Mouse (Mus musculus) ES-E14 (cell line): ENCODE data around the gene Ndufaf5. TPM values are rescaled to one million over a fixed set of nuclear protein-coding genes. Genes with fewer than 3 reads are reported as not detected.
"Not testable (repeated sequence)": the region's sequence is repeated elsewhere in the genome, so short reads cannot be mapped to it uniquely, and the experiment has no call there.

ENCODE experiments used
- DNase-seq: peaks from one replicate; pipeline ENCODE4 v3.0.0-alpha.2; 2013; ENCODE audit warnings: low read depth, low spot score
- H3K27ac ChIP-seq: 2 replicates; pipeline ENCODE4 v1.5.1; 2012; ENCODE audit warnings: low read depth, mild to moderate bottlenecking, low read length, moderate library complexity, mixed read lengths; ENCODE audit not compliant: poor library complexity, insufficient read depth, severe bottlenecking
- H3K36me3 ChIP-seq: 2 replicates; pipeline ENCODE4 v1.6.1; 2012; ENCODE audit warnings: mild to moderate bottlenecking, low read length, moderate library complexity, mixed read lengths; ENCODE audit not compliant: control insufficient read depth, poor library complexity, insufficient read depth, severe bottlenecking
- H3K4me1 ChIP-seq, 2 experiments: fragments of 150-350 bp in 1 of 2; sonication (generic) in 1 of 2; 2 replicates each; pipeline ENCODE4 v1.6.1; 2012; ENCODE audit warnings: low read length in 2 of 2, mild to moderate bottlenecking in 1 of 2, mixed read lengths in 1 of 2; ENCODE audit not compliant: control insufficient read depth in 2 of 2, insufficient read depth in 2 of 2, poor library complexity in 1 of 2
- H3K4me3 ChIP-seq, 2 experiments: fragments of 150-350 bp in 1 of 2; sonication (generic) in 1 of 2; 2 replicates each; pipeline ENCODE4 v1.5.1; 2012; ENCODE audit warnings: low read length in 2 of 2, low read depth in 1 of 2, mild to moderate bottlenecking in 1 of 2, mixed read lengths in 1 of 2; ENCODE audit not compliant: insufficient read depth in 1 of 2, poor library complexity in 1 of 2, severe bottlenecking in 1 of 2
- H3K9ac ChIP-seq: 2 replicates; pipeline ENCODE4 v1.6.1; 2012; ENCODE audit warnings: low read depth, mild to moderate bottlenecking, low read length, mixed read lengths; ENCODE audit not compliant: poor library complexity, insufficient read depth, severe bottlenecking
- H3K9me3 ChIP-seq: fragments of 150-350 bp; sonication (generic); 2 replicates; pipeline ENCODE4 v1.6.1; 2012; ENCODE audit warnings: low read depth, mild to moderate bottlenecking, low read length; ENCODE audit not compliant: control insufficient read depth, insufficient read depth
- CHD2 ChIP-seq: IDR thresholded peaks from 2 replicates; pipeline ENCODE4 v1.6.1; 2014; ENCODE audit warnings: mild to moderate bottlenecking, low read depth, low read length, inconsistent platforms
- HCFC1 ChIP-seq: IDR thresholded peaks from 2 replicates; pipeline ENCODE4 v1.6.1; 2012; ENCODE audit warnings: low read length, inconsistent platforms, borderline replicate concordance; ENCODE audit not compliant: insufficient read depth
- MAFK ChIP-seq: IDR thresholded peaks from 2 replicates; pipeline ENCODE4 v1.6.1; 2014; ENCODE audit warnings: mild to moderate bottlenecking, low read depth, low read length, inconsistent platforms; ENCODE audit not compliant: insufficient read depth
- ZC3H11A ChIP-seq: IDR thresholded peaks from 2 replicates; pipeline ENCODE4 v1.6.1; 2012; ENCODE audit warnings: low read depth, mild to moderate bottlenecking, inconsistent platforms, low read length, borderline replicate concordance
- ZNF384 ChIP-seq: IDR thresholded peaks from 2 replicates; pipeline ENCODE4 v1.6.1; 2012; ENCODE audit warnings: low read depth, low read length, inconsistent platforms
- in situ Hi-C, 2 experiments: fragments of 600-800 bp; cut with MboI; formaldehyde crosslinking; loops; one replicate each; pipeline ENCODE4 v1.15.1; 2025; ENCODE audit warnings: low sequenced_read_pairs in 2 of 2, inconsistent platforms in 1 of 2; ENCODE audit not compliant: unreplicated experiment in 2 of 2
- total RNA-seq: library from RNA; depleted of rRNA; stranded (reverse); fragments of 300-350 nt; gene quantifications from 2 replicates; pipeline ENCODE4 v1.2.3, GENCODE M21; 2012

Ndufaf5 gene
- total RNA-seq, 1 experiment, result 14.0 TPM

DNA sequence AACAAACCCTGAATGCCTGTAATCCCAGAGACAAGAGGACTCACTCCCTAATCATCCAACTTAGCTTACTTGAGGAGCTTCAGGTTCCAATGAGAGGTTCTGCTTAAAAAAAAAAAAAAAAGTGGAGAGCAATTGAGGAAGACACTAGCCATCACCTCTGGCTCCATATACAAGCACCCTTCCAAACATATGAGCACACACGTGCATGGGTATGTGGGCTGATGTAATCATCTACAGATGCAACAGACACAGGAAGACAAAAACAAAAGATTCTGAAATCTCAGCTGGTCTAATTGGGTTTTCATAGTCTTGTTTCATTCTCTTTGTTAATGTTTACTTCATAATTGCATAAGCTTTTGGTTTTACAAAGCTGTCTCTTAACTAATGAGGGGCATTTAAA is 1.4 kb upstream of the Ndufaf5 start:
- TF ChIP-seq ZNF384 (no peak), HCFC1 (no peak), MAFK (no peak), ZC3H11A (no peak), CHD2 (no peak)

DNA sequence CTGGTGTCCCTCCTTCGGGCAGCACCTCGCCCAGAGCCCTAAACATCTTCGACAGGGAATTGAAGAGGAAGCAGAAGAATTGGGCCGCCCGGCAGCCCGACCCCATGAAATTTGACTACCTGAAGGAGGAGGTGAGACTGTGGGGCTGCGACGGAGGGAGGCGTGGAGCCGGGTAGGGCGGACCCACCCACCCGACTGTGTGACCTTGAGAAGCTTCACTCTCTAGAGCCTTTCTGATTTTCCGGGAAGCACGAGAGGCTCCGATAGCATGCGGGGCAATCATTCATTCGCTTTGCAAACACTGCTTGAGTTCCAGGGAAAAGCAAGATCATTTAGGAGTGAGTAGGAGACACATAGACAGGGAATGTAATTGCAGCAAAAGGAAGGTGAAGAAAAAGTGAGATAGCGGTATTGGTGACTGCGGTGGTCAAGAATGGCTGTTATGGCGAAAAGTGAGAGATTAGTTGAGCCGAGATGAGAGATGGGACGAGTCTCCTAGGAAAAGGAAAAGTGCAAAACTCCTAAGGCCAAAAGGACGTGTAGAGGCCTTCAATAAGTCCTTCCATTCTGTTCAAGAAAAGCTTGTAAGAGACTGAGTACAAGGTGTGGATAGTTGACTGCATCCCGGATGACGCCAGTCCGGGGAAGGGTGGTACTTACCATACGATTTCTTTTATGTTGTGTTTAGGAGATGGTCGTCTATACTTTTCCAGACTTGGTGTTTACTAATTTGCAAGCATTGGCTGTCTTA is 529 bp downstream of the Ndufaf5 start:
- TF ChIP-seq CHD2 (no peak), ZNF384 (no peak), HCFC1 (no peak), ZC3H11A (no peak), MAFK (no peak)
- no peaks in the 10 kb centered on the region for H3K9me3 ChIP-seq
- 0 out of 4 replicates have a peak, but pooled peaks cover 0 to 2% of the 10 kb centered on the region in 2 experiments for H3K4me1 ChIP-seq
- peak overlapping the region; percentile 81 for H3K9ac ChIP-seq
- in situ Hi-C loops, result no loop called here
- H3K27ac ChIP-seq, result peak overlapping the region; percentile 55; the same call in 1 of the 2 replicates
- peak overlapping the region; percentile 97 to 99 for H3K4me3 ChIP-seq
- no peaks in the 10 kb centered on the region for H3K36me3 ChIP-seq
- DNase-seq, result peak; percentile 69

More for the DNA sequence above, 1.4 kb upstream of the Ndufaf5 start:
- Histone ChIP-seq H3K4me1 (0 out of 4 replicates have a peak, but pooled peaks cover 0 to 2% of the 10 kb centered on the region in 2 experiments), H3K4me3 (peak overlapping the region in 1 of 2 experiments; percentile 99; a peak in 2 of 4 replicates), H3K9me3 (no peaks in the 10 kb centered on the region), H3K9ac (no peak overlapping the region), H3K36me3 (no peaks in the 10 kb centered on the region), H3K27ac (no peak overlapping the region)
- no peak for DNase-seq
- in situ Hi-C loops, result no loop called here

DNA sequence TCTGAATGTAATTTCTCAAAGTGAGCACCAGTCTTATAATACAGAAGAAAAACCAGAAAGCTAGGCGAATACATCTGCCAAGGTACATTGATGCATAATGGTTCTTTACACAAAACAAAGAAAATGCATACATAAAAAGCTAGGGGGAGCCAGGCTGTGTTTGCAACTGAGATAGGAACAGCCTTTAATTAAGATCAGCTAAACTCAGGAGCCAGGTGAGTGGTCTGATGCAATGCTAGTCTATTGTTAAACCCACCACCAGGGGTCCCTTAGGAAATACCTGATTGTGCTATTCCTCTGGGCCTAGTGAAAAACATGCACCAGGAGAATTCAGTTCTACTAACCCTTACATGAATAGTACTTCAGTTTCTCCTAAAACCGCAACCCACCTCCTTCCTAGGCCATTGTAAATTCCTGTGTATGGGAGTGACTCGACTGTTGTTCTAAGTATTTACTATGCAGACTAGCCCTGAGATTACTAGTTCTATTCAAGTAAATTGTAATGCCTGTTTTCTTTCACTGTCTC is 15.3 kb downstream of the Ndufaf5 start:
- H3K9ac ChIP-seq, DNase-seq, H3K4me1 ChIP-seq, H3K4me3 ChIP-seq, H3K36me3 ChIP-seq, H3K9me3 ChIP-seq, H3K27ac ChIP-seq, in situ Hi-C loops: not testable (repeated sequence)

- DNase-seq, result no peak
- peaks cover 2% of the 10 kb centered on the region; the same call in 1 of the 2 replicates for H3K36me3 ChIP-seq
- no peak overlapping the region for H3K9ac ChIP-seq
- in situ Hi-C loops, result no loop called here
- TF ChIP-seq ZC3H11A, result no peak
- no peak for TF ChIP-seq ZNF384
- no peak for TF ChIP-seq MAFK
- TF ChIP-seq HCFC1, result no peak
- TF ChIP-seq CHD2, result no peak
- H3K27ac ChIP-seq, result no peak overlapping the region
- H3K4me1 ChIP-seq, result no peaks in the 10 kb centered on the region
- no peaks in the 10 kb centered on the region for H3K9me3 ChIP-seq
- H3K4me3 ChIP-seq, result no peak overlapping the region
These were observed 30.3 kb downstream of the Ndufaf5 start for GRCm38 (mm10) chr2:140200713-140201112.
